Mouse (Mus musculus) thymus, postnatal 4 days (tissue): ENCODE results near the gene Pax9.
A peak's percentile ranks its signal among the peaks of the same experiment; 100 is the strongest.

ENCODE experiments used
- DNase-seq: peaks from one replicate; pipeline ENCODE4 v3.0.0; 2021

The Pax9 gene

DNA sequence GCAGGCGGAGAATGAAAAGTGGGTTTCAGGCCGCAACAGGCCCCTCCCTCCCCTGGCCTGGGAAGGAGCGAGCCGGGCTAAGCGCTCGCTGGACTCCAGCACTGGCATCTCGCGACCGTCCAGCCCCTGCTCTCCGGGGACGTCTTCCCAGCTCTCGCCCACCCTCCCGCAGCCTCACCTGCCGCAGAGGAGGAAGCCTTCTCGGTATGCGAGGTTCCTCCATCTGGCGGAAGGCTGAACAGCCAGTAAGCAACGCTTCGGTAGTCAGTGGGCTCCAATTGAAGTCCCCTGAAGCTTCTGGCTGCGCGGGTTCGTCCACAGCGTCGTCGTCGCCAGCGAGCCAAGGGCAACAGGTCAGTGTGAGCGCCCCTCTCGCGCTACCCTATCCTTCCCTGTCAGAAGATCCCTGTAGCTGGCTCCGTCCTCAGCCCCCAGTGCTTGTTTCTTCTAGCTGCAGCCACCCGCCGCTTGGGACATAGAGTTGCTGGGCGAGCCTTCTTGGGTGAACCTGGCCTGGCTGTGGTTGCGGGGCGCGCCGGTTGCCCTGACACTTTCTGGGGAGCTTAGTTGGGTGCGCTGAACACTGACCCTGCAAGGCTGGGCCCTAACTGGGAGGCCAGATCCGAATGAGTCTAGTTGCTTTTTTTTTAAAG lies at the start of gene Pax9:
Gene Pax9 (plus strand): TSS at position 341 of the 653 bp plus-strand sequence.
- no peak for DNase-seq

DNA sequence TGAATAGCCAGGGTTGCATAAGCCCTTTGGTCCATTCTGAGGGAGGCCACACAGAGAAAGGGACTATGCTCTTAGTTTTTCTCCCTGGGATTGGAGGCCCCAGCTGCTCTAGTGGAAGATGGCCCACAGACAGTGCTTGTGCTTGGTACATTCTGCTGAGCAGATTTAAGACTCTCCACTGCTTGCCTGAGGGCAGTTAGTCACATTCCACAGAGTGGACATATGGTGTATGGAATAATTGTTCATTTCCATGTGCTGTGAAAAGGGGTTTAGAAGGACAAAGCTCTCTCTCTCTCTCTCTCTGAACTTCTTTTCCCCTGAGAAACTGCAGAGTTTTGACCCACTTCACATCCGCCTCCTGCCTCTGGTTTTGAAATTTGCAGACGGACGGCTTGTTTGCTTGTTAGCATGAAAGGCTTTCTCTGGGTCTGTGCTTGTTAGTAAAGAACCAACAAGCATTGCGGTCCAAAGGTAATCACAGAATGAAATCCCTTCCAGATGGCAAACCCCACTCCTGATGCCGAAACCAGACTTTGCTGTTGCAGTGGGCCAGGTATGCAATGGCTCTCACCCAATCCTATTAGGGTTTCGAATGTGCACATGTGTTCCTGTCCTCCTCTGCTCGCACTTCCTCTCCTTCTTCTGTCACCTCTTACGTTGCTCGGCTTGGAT lies 22.0 kb upstream of the Pax9 start:
- DNase-seq, result no peak

DNA sequence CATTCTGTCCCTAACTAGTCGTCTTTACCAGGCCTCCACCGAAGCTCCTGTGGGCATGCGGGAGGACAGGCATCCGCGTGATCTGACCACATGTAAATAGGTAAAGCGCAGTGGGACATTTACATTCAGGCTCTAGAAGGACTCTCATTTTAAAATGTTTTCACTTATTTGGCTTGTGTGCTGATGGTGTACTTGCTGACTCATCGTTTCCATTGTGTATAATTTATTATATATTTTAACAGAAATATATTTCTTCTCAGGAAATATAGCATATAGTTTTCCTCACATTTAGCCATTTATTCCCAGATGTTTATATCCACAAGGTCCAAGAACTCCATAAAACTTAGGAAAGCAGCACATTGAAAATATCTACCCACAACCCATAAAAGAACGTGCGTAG lies 20.8 kb upstream of the Pax9 start:
- DNase-seq, result no peak

DNA sequence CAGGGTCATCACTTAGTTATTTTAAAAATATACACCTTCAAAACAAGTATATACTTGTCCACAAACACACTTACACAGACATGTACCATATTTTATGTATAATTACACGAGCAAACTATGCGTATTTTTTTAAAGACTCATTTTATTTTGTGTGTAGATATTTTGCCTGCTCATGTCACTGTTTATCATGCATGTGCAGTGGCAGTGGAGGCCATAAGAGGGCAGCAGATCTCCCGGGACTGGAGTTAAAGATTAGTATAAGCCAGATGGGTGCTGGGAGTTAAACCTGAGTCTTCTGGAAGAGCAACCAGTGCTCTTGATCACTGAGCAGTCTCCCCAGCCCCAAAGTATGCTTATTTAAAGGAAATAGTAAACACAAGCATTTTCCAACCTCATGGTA lies 16.8 kb upstream of the Pax9 start:
- peak; percentile 23 for DNase-seq

DNA sequence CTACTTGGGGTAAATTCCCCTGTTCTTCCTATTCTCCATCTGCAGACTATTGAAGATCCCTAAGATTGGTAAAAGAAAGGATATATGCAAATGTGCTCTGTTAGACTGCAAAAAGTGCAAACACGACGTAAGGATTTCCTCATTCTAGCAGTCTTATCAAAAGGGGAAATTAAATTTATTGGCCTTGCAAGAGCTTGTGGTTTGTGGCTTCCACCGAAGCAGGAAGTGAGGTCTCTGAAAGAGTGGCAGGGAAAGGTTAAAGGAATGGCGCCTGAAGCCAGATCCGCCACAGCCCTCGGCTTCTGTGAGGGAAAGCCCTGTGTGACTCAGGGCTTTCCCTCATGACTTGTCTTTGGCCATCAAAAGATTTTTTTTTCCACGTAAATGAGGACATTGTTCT lies 13.9 kb upstream of the Pax9 start:
- DNase-seq, result no peak

DNA sequence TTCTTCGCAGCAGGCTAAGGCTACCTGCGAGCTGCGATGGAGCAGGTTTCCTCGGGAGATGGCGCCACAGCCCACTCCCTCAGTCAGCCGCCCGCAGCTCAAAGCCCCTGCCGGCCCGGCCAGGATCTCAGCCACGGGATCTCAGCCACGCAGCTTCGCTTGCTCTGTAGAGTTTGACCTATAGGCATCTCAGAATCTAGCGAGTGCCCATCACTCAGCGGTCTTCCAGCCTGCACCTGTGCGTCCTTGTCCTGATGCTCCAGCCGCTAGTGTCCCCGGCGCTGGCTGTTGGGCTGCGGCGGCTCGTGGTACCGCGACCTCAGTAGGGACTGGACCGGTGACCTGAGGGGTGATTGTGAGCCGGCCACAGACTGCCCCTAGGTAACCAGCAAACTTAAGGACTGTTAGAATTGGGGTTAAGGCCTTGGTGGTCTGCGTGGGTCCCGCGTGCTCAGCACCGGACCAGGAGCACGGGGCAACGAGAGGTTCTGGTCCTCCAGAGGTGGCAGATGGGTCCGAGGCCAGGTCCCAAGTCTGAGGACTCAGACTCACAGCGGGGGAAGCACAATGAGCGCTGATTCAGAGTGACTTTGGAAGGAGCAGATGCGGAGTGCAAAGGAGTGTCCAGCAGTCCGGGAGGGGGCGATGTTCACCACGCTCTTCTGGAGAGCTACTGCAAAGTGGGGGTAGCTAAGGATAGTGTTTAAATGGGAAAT lies 10.3 kb upstream of the Pax9 start:
- DNase-seq, result no peak

DNA sequence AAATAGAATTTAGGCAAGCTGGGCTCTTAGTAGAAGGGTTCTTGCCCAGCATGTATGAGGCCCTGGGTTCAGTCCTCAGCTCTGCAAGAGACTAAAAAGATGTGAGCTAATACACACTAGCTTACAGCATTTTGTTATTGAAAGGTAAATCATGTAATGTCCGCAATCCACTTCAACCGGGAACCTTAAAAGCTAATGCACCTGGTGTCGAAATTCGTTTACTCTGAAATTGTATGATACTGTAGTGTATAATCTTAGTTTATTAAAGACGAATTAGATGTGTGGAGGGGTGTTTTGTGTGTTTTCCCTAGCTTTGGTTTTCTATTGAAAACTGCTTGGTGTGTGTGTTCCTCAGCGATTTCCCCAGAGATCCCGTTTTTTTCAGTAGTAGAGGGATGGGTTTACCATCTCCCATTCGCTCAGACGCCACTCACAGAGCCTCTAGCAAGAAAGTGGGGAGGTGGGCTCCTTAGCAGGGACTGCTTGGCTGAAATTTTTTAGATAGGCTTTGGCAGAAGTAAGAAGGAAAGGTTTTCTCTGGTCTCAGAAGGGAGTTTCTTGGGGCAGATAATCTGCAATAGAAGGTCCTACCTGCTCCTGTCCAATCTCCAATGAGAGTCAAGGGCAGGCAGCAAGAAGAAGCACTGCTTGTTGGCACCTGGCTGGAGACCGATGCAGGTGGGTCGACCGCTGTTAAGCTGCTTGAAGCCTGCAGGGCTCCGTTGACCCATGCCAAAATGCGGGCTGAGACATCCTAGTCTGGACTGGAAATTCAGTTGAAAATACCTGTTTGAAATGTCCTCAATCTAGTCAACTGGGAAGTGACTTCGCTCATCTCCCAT lies 3.7 kb upstream of the Pax9 start:
- DNase-seq, result no peak

DNA sequence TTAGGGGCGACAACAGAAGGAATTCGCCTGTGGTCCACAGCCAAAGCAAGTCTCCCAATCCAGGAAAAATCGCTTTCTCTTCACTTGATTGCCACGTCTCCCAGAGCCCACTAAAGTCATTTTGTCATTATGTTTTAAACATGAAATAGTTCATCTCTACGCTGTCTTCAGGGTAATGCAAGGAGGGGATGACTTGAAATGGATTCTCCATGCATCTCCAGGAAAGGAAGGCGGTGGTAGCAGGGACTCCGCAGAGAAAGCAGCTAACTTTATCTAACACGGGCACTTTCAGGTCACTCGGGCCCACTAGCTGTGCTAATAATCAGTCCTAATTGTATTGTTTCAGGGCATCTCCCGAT lies 3.1 kb upstream of the Pax9 start:
- no peak for DNase-seq

DNA sequence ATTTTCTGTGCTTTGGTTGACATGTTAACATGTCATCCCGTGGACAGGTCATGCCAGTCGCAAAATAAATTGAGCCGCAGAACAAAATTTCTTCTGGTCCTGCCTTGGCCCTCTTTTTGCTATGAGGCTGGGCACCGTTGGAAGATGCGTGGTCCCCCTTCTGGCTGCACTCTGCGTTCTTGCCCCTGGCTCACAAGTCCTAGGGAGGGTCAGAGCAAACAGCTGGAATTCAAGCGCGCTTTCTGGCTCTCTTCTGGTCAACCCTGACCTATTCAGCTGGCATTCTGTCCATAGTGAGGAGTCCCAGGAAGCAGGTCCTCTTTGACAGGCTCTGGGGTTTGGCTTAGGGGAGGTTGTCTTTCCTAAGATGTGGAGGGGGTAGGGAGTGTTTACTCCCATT lies 2.6 kb upstream of the Pax9 start:
- no peak for DNase-seq

DNA sequence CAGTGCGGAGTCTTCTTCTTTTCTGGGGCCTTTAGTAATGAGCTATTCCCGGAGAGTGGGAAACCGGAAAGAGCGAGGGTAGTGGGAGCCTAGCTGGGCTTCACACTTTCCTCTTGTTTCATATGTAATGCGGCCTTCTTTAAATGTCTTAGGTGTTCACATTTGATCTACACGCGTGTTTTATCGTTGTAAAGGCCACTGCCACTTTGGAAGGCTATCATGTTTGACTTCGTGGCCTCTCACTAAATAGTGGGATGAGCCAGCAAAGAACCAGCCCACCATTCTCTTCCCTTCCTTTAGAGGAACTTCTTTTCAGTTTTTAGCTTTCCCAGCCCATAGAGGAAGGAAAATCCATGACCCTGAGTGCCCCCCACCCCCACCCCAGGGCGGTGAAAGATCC lies 2.2 kb upstream of the Pax9 start:
- DNase-seq, result no peak

DNA sequence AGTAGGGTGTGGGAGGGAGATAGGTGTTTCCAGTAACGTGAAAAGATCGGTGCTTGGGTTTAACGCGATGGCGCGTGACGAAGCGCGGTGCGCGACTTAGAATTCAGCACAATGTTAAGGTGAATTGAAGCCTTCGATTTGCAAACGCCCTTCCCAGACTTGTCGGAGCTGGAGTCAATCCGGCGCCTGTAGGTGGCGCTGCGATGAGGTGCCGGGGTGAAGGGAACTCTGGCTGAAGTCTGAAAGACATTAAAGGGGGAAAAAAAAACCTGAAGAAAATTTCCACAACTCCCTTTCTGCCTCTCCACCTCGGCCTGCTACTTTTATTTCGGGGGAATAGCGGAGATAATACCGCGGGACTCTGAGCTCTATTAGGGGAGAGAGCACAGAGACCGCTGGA lies 1.8 kb upstream of the Pax9 start:
- peak; percentile 52 for DNase-seq

DNA sequence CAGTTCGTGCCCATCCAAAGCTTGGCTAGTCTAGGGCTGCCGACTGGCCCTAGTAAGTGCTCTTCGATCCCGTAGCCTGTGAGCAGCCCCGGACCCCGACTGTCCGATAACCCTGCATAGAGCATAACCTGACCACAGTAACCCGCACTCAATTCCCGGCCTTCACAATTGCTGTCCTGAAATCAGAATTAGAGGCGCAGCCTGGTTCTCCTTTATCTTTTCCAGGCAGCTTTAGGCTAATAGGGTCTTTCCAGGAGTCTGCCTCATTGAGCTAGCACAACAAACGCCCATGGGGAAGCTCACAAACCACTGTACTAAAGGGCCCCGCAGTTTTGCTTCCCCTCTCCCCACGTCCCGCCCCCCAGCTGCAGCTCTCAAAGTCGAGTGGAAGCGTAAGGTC lies 1.2 kb upstream of the Pax9 start:
- no peak for DNase-seq

DNA sequence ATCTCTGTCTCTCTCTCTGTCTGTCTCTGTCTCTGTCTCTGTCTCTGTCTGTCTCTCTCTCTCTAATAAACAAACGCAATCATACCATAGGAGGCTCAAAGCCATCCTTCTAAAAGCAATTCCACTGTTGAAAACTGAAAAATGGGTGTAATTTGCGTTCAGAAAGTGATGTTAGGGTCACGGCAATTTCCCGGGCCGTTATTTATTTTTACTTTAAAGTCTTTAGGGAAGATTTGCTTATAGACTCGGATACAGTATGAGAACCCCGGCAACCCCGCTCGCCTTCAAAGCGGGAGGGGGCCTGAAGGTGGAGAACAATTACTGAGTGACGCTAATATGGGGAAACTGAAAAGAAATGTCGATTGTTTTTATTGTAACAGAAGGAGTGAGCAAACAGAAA lies 566 bp upstream of the Pax9 start:
- DNase-seq, result no peak

DNA sequence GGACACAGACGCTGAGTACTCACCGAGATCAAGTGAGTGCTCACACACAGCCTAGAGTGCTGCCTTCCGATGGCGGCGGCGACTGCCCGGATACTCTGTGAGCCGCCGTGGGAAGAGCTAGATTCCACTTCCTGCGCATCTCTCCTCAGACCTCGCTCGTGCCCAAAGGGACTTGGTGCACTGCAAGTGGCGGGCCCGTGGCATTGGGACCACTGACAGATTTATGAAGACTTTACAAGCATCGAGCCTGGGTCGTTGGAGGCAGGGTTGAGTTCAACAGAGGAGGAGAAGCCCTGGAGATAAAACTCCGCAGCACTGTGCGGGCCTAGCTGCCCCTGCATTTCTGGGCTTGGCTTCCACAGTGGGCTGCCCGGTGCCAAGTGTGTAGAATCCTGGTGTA lies 969 bp downstream of the Pax9 start:
- DNase-seq, result no peak

DNA sequence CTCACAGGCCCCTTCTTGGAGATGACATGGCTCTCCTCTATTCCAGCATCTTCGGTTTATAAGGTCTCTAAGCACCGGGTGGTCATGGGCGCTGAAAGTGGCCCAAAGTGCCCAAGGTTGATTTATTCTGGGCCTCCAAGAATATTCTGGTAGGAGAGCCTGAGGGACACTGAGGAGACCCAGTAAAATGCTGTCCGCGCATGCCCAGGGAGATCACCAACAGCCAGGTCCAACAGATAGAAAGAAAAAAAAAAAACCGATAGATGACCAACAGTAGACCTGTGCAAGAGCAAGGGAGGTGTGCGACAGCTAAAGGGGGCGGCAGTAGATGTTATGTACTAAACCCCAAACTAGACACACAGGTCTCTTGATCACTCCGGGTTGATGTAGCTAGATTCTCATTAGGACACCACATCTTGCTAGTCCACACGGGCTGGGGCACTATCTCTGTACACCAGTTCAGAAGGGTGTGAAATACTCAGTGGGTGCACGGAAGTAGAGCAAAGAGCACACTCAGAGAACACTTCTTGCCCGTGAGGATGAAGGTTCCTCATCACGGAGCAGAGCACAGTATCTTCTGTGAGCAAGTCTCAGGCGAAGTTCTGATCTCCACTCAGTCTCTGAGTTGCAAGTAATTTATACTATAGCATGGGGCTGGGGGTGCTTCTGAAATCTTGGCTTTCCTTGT lies 2.0 kb downstream of the Pax9 start:
- no peak for DNase-seq

DNA sequence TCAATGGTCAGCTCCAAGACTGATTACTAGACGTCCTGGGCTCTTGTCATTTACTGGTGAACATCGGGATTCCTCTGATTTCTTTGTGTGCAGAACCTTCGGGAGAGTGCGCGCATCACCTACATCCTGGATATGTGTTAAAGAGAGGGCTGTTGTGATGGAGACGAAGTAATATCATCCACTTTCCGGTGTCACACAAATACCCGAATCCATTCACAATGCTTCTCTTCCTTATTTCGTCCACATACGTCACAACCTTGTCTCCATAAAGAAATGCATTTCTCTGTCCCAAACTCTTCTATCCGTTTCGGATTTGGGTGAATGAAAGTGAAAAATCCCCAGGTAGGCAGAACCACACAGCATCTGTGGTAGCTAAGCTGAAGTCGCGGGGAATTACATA lies 2.8 kb downstream of the Pax9 start:
- DNase-seq, result no peak

DNA sequence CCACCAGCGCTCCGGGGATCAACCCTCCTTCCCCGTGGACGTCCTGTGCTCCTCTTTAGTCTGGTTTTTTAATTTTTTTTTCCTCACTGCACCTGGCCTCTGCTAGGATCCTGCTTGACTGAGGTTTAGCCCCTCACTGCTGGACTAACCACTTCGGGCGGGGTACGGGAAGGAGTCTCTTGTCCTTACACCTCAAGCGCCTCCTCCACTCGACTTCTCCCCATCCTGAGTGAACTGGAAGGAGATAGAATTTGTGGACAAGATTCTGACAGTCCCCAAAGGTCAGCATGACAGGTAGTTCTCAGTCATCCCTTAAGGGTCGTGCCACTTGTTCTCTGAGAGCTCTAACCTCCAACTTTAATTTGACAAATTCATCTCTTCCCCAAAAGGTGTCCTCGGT lies 3.4 kb downstream of the Pax9 start:
- DNase-seq, result no peak

DNA sequence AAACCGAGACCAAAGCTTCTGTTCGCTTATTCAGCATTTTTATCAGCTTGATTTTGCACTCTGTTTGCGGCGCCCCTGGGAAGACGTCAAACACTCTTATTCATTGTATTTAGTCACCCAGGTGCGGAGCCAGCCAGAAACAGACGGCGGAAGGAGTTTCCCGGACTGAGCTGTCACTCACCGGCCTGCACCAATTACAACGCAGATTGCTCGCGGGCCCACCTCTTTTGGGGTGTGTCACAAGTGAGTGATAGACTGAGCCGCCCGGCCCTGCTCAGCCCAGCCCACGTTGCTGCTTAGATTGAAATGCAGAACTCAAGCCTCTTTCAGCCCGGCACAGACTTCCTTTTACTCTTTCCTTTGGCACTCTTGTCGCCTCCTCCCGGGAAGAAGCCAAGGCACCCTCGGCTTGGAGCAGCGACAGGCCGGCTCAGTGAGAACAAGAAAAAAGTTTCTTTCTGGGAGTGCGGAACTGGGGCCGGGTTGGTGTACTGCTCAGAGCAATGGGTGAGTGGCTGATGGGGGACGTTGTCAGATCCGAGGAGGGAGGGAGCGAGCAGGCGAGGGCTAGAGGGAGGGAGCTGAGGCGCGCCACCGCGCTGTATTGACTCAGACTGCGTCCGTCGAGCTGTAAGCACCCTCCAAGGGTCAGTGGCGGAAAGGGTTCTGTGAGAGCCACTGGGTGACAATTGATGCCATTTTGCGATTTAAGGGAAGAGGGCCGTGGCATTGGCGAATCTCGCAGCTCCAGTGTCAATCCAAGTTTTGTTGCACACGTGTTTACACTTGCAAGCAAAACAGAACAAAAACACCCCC lies 4.0 kb downstream of the Pax9 start:
- DNase-seq, result peak; percentile 42

DNA sequence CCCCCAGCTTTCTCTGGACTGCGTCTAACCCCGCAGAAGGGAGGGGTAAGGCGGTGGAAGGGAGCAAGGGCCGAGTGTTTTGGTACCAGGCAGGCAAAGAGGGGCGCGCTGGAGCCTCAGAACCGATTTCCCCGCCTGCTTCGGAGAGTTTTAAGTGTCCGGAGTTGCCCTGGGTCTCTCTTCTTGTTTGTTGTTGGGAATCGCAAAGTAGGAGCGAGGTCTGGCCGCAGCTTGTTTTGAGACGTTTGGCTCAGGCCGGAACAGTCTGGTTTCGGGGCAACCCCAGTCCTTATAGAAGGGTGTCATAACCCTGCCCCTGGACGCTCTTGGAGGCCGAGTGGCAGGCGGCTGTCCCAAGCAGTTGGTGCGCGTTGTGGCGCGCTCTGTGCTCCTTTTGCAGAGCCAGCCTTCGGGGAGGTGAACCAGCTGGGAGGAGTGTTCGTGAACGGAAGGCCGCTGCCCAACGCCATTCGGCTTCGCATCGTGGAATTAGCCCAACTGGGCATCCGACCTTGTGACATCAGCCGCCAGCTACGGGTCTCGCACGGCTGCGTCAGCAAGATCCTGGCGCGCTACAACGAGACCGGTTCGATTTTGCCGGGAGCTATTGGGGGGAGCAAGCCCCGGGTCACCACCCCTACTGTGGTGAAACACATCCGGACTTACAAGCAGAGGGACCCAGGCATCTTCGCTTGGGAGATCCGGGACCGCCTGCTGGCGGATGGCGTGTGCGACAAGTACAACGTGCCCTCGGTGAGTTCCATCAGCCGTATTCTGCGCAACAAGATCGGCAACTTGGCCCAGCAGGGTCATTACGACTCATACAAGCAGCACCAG lies 4.8 kb downstream of the Pax9 start:
- DNase-seq, result no peak

DNA sequence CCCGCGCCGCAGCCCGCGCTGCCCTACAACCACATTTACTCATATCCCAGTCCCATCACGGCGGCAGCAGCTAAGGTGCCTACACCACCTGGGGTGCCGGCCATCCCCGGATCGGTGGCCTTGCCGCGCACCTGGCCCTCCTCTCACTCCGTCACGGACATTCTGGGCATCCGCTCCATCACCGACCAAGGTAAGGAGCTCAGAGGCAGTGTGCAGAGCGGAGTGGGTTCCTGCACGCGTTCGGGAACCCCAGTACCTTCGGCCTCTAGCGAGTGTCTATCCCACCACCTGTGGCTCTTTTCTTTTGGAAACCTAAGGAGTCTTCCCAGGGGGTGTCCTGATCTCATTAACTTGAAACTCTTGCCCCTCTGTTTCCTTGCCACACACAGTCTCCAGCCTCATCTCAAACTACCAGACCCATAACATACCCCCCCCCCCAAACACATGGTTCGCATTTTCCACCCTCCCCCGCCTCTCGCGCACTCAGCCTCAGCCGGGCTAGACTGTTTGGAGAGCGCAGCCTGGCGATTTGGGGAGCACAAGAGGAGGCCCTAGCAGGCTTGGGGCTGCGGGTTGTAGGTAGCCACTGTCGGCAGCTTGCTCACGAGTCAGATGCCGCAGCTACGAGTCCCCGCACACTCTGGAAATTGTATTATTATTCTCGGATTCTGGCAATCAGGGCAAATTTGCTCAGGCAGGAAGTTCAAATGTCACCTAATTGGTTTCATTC lies 5.6 kb downstream of the Pax9 start:
- no peak for DNase-seq
